Mouse (Mus musculus) kidney, adult 18-20 months (tissue): ENCODE measurements around the gene Ctsw.

Experiments used
- DNase-seq: peaks from one replicate; pipeline ENCODE4 v3.0.0; 2021

The Ctsw gene

GRCm38 (mm10) chr19:5429806-5430205 is 38.5 kb downstream of the Ctsw start:
- DNase-seq = peak; percentile 78

GRCm38 (mm10) chr19:5429219-5429618 is 39.1 kb downstream of the Ctsw start:
- no peak for DNase-seq

- DNase-seq = no peak
These were observed 40.2 kb downstream of the Ctsw start for GRCm38 (mm10) chr19:5428083-5428482.

GRCm38 (mm10) chr19:5426640-5427290 is 41.5 kb downstream of the Ctsw start:
- DNase-seq = no peak

GRCm38 (mm10) chr19:5425906-5426565 is 42.3 kb downstream of the Ctsw start:
- no peak for DNase-seq

GRCm38 (mm10) chr19:5424782-5425741 is 43.2 kb downstream of the Ctsw start, which contains the start of the genes Drap1 and AI837181:
Gene Drap1 (minus strand): TSS chr19:5424979.
Gene AI837181 (plus strand): TSS chr19:5425144.
- peak; percentile 93 for DNase-seq

GRCm38 (mm10) chr19:5424092-5424781 is 44.1 kb downstream of the Ctsw start:
- DNase-seq = peak; percentile 82

GRCm38 (mm10) chr19:5423561-5423960 is 44.7 kb downstream of the Ctsw start:
- DNase-seq = no peak

- DNase-seq = no peak
These were observed 45.3 kb downstream of the Ctsw start for GRCm38 (mm10) chr19:5422895-5423443.

GRCm38 (mm10) chr19:5422267-5422666 is 46.0 kb downstream of the Ctsw start:
- DNase-seq = no peak

- no peak for DNase-seq
These were observed 46.5 kb downstream of the Ctsw start for GRCm38 (mm10) chr19:5421784-5422183.

GRCm38 (mm10) chr19:5420579-5420978 is 47.7 kb downstream of the Ctsw start:
- DNase-seq = no peak

GRCm38 (mm10) chr19:5419630-5420029 is 48.7 kb downstream of the Ctsw start:
- no peak for DNase-seq

GRCm38 (mm10) chr19:5418750-5419466 is 49.4 kb downstream of the Ctsw start:
- no peak for DNase-seq
